Mouse (Mus musculus) limb, embryonic 11.5 days (tissue): Measurements from ENCODE around the gene Psmb5. TPM values are rescaled to one million over a fixed set of nuclear protein-coding genes. Genes with fewer than 3 reads are reported as not detected.
A peak's percentile ranks its signal among the peaks of the same experiment; 100 is the strongest.

Experiments
- ATAC-seq: fragments of 200-750 bp; cut with Nextera tagmentation; 2 replicates; pipeline ENCODE4 v1.8.0; 2017; ENCODE audit warnings: low read depth; ENCODE audit not compliant: insufficient number of reproducible peaks, low FRiP score, low TSS enrichment
- DNase-seq: peaks from one replicate; pipeline ENCODE4 v3.0.0-alpha.2; 2015; ENCODE audit warnings: low spot score
- H3K27ac ChIP-seq: fragments of 300-500 bp; sonication (generic); replicated peaks from 2 replicates; pipeline ENCODE4 v1.5.1; 2014; ENCODE audit warnings: low read depth, mild to moderate bottlenecking, low read length
- H3K27me3 ChIP-seq: fragments of 300-500 bp; sonication (generic); 2 replicates; pipeline ENCODE4 v1.6.1; 2014; ENCODE audit warnings: mild to moderate bottlenecking, low read length, mixed read lengths; ENCODE audit not compliant: control insufficient read depth, insufficient read depth
- H3K36me3 ChIP-seq: fragments of 300-500 bp; sonication (generic); 2 replicates; pipeline ENCODE4 v1.6.1; 2014; ENCODE audit warnings: mild to moderate bottlenecking, low read length, moderate library complexity, mixed read lengths; ENCODE audit not compliant: control insufficient read depth, insufficient read depth
- H3K4me1 ChIP-seq: fragments of 300-500 bp; sonication (generic); 2 replicates; pipeline ENCODE4 v1.6.1; 2014; ENCODE audit warnings: low read length, mixed read lengths; ENCODE audit not compliant: control insufficient read depth, insufficient read depth
- H3K4me2 ChIP-seq: fragments of 300-500 bp; sonication (generic); 2 replicates; pipeline ENCODE4 v1.6.1; 2014; ENCODE audit warnings: low read depth, mild to moderate bottlenecking, moderate library complexity; ENCODE audit not compliant: severe bottlenecking
- H3K4me3 ChIP-seq: fragments of 300-500 bp; sonication (generic); 2 replicates; pipeline ENCODE4 v1.5.1; 2014; ENCODE audit warnings: low read depth, low read length
- H3K9ac ChIP-seq: fragments of 300-500 bp; sonication (generic); 2 replicates; pipeline ENCODE4 v1.6.1; 2014; ENCODE audit warnings: mild to moderate bottlenecking, low read length
- H3K9me3 ChIP-seq: fragments of 300-500 bp; sonication (generic); 2 replicates; pipeline ENCODE4 v1.6.1; 2016; ENCODE audit warnings: low read length; ENCODE audit not compliant: control insufficient read depth
- WGBS: fragments of 180-500 bp; shearing (Covaris S2); extraction: QIAGEN DNeasy Blood & Tissue Kit; methylation state at CpG from one replicate; pipeline ENCODE4 v1.1.7; 2014; 5-methylcytosine and 5-hydroxymethylcytosine counted together
- microRNA counts: library from miRNA; unstranded; fragments of <30 nt; microRNA quantifications from one replicate; lab custom pipeline; 2016
- microRNA-seq: library from miRNA; unstranded; fragments of <30 nt; microRNA quantifications from one replicate; pipeline ENCODE4, GENCODE M21; 2016
- polyA plus RNA-seq: library from polyadenylated mRNA; unstranded; fragments of >200 nt; fragmentation: Nextera tagmentation; extraction: Ambion mirVana; gene quantifications from 2 replicates; pipeline ENCODE4 v1.2.1, GENCODE M21; 2014

Gene Psmb5
- polyA plus RNA-seq, 1 experiment from 2014 or later = 488 TPM

- Histone ChIP-seq H3K4me2 (no peak overlapping the region), H3K9me3 (no peaks in the 10 kb centered on the region), H3K36me3 (peaks cover 21% of the 10 kb centered on the region), H3K9ac (no peak overlapping the region), H3K27me3 (no peaks in the 10 kb centered on the region), H3K4me1 (peaks cover 20% of the 10 kb centered on the region), H3K27ac (no peak overlapping the region), H3K4me3 (no peak overlapping the region)
- ATAC-seq = no peak
- DNase-seq = peak; percentile 86
- 76% methylated on average over 15 of the region's 15 CpGs for WGBS
Observed at GRCm38 (mm10) chr14:54568694-54569414, 49.0 kb downstream of the Psmb5 start.

MicroRNAs within 50 kb of the gene (microRNA counts, 519-probe panel; counts per million panel counts)
- microRNA mmu-miR-686 (lab: Ali Mortazavi, UCI) = not detected

Small RNA genes lying within 50 kb of the gene (microRNA-seq; reads per million reads assigned to microRNA genes)
- gene Mir686 (not detected), gene Mir6948 (not detected)

Other genes starting within 250 kb of the Psmb5 start
- 3.1 and 3.6 TPM in 2 replicates for gene Slc7a7, start 200.2 kb downstream of the Psmb5 start, polyA plus RNA-seq
- 228 and 236 TPM in 2 replicates for gene Mrpl52, start 191.1 kb downstream of the Psmb5 start, polyA plus RNA-seq
- 97.8 and 101 TPM in 2 replicates for gene Mmp14, start 186.4 kb downstream of the Psmb5 start, polyA plus RNA-seq
- gene Lrp10, start 153.9 kb downstream of the Psmb5 start, polyA plus RNA-seq = 18.9 and 19.6 TPM in 2 replicates
- gene Rem2, start 141.9 kb downstream of the Psmb5 start, polyA plus RNA-seq = 4.7 and 5.3 TPM in 2 replicates
- gene Prmt5, start 100.5 kb downstream of the Psmb5 start, polyA plus RNA-seq = 122 and 126 TPM in 2 replicates
- gene Haus4, start 63.4 kb downstream of the Psmb5 start, polyA plus RNA-seq = 52.4 and 53.1 TPM in 2 replicates
- 38.5 and 41.8 TPM in 2 replicates for gene Ajuba, start 40.5 kb downstream of the Psmb5 start, polyA plus RNA-seq
- gene 4931414P19Rik, start 12.0 kb downstream of the Psmb5 start, polyA plus RNA-seq = 6.8 and 7.8 TPM in 2 replicates
- gene Psmb11, start 3.4 kb upstream of the Psmb5 start, polyA plus RNA-seq = 0.20 TPM in 1 of 2 replicates, not detected in the other
- not detected in 2 replicates for gene Gm17606, start 22.9 kb upstream of the Psmb5 start, polyA plus RNA-seq
- 8.6 and 10.2 TPM in 2 replicates for gene Cdh24, start 23.3 kb upstream of the Psmb5 start, polyA plus RNA-seq
- gene 1700123O20Rik, start 68.2 kb upstream of the Psmb5 start, polyA plus RNA-seq = 111 and 114 TPM in 2 replicates
- 141 and 160 TPM in 2 replicates for gene Acin1, start 68.9 kb upstream of the Psmb5 start, polyA plus RNA-seq
- 0.25 and 0.34 TPM in 2 replicates for gene Gm29776, start 80.8 kb upstream of the Psmb5 start, polyA plus RNA-seq
- gene Cebpe, start 94.2 kb upstream of the Psmb5 start, polyA plus RNA-seq = not detected in 2 replicates
- 0.75 and 1.1 TPM in 2 replicates for gene Slc7a8, start 163.9 kb upstream of the Psmb5 start, polyA plus RNA-seq
- not detected in 2 replicates for gene Rnf212b, start 196.1 kb upstream of the Psmb5 start, polyA plus RNA-seq